Mouse (Mus musculus): ENCODE measurements at regions not wholly inside any gene's neighbourhood (a gene's known extent, or its start where the extent isn't known, plus 50 kb on each side); places are given as distances from the start of the nearest gene placed in this dataset.

DNA sequence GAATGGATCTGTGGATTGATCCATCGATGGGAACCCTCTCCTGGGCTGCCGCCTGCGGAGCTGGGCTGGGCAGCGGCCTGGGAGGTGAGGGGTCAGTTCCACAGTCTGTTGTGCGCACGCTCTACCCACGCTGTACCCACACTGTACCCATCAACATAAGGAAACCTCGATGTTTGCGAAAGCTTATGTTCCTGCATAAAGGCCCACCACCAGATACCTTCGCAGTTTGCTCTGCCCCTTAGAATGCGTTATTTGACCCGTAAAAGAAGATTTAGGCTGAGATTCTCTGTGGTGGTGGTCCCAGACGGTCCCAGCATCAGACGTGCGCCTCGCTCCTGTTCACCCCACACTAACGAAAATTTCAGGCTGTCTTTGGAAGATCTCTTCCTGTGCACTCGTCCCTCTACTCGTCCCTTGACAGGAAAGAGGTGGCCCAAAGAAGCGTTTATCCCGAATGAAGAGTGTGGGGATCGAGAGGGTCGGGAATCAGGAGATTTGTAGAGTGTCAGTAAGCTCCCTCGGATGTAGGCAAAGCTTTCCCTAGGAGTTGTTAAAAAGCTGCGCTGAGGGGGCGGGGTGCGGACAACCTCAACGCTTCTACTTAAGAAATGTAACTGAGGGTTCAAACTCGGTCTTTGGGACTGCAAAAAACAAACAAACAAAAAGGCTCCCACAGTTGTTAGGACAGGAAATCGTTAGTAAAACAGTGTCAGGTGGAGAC lies 123.9 kb downstream of the Tmem161b start:
- peak; percentile 68 to 72 for DNase-seq

DNA sequence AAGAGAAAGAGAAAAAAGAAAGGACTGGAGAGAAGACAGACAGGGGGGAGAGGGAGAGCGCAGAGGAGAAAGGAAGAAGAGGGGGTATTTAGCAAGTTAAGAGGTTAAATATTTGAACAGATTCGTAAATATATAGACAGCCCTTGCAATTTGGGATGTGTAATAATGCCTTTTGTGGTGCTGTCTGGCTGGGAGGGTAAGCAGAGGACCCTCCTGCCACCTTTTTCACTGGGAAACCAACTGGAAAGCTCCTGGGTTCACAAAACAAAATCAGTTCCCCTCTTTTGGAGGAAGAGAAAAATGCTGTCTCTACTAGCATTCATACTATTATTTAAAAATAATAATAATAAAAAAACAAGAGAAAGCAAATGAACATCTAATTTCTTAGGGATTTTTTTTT lies 124.5 kb downstream of the Tmem161b start:
- DNase-seq = peak in 1 of 2 experiments; percentile 25

- DNase-seq = peak; percentile 79 to 82
These were observed 125.3 kb downstream of the Tmem161b start for GRCm38 (mm10) chr13:84347181-84347913.

GRCm38 (mm10) chr13:84347914-84348700 lies 126.0 kb downstream of the Tmem161b start:
- peak; percentile 100 for DNase-seq

DNA sequence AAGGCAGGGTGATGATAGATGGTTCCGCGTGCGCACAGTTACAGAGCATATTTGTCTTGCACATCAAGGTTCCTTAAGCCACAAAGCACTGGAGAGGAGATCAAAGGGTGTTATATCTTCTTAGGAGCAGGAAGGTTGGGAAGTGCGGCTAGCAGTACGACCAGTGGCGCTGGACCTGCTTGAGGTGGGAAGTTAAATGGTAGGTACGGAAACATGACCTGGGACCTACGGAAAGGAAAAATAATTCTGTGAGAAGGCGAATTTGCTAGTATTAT lies 126.5 kb downstream of the Tmem161b start:
- DNase-seq = no peak

DNA sequence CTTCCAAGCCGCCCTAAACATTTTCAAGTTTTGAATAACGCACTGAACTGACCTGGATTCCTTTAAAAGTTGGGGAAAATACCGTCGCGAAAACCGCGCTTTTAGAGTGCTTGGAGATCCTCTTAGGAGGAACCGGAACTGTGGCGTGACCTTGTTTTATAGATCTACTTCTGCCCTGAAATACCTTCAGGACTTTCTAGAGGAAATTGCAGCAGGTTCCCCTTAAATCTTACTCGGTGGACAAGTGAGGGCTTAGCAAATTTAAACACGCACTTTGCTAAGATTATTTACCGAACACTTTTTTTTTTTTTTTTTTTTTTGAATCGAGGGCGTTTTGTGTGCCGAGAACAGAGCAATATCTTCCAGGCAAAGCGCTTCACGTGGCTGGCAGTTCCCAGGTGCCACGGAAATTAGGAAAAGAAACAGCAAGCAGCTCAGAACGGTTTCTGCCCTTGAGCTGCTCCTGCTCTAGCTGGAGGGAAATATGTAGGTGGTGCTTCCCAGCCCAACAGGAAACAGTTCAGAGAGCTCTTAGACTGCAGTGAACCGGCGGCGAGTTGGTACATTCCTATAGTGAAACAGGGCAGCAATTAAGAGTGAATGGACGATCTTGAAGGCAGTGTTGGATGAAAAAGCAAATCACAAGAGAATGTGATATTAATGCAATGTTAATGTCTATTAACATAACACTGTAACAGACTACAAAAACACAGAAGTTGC lies 127.1 kb downstream of the Tmem161b start:
- DNase-seq = peak; percentile 78 to 83

- DNase-seq = no peak
These were observed 127.6 kb downstream of the Tmem161b start for GRCm38 (mm10) chr13:84349721-84350040.

- peak; percentile 16 to 35 for DNase-seq
These were observed 128.7 kb downstream of the Tmem161b start for GRCm38 (mm10) chr13:84350791-84351190.

DNA sequence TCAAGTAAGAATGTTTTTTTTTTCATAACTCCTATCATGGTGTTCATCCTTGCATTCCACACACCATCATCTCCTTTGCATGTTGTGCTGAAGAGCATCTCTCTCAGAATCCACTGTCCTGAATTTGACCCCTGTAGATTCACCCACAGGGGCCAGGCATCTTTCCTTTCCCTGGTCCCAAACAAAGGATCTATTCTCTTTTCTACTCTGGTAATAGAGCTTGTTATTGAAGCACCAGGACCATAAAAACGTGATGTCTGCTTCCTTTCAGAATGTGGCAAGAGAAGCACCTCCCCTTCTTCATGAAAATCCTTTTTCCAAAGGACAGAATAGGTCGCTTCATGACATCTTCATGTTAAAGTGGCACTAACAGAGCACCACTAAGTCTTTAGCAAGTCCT lies 134.4 kb downstream of the Tmem161b start:
- no peak for DNase-seq

- no peak for DNase-seq
These were observed 138.4 kb downstream of the Tmem161b start for GRCm38 (mm10) chr13:84360536-84360935.

DNA sequence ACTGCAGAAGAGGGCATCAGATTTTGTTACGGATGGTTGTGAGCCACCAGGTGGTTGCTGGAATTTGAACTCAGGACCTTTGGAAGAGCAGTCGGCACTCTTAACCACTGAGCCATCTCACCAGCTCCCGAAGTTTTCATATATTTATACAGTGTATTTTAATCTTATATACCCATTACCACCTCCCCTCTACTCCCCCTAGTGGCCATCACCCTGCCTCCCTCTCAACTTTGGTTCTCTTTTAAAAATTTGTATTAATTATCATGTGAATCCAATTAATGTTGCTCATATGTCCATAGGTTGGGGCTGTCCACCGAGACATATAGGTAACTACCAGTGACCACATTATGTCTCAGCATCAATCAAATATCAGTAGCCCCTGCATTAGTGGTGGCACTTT lies 142.0 kb downstream of the Tmem161b start:
- DNase-seq = no peak

DNA sequence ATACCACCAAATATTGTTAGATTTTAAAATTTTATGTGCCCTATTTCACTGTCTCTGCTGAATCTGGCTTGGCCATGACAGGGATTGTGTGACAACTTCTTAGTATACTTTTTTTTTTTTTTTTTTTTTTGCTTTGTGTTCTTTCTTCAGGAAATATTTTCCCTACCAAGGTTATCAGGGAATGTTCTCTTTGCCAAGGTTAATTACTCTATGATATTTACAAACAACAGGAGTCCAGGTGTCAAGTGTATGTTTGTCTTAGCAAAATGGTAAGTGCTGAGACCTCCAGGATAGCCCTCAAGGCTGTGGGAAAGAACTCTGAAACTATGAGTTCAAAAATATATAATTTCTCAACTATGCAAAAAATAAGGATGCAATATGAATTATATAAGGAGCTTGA lies 143.4 kb downstream of the Tmem161b start:
- DNase-seq = no peak

DNA sequence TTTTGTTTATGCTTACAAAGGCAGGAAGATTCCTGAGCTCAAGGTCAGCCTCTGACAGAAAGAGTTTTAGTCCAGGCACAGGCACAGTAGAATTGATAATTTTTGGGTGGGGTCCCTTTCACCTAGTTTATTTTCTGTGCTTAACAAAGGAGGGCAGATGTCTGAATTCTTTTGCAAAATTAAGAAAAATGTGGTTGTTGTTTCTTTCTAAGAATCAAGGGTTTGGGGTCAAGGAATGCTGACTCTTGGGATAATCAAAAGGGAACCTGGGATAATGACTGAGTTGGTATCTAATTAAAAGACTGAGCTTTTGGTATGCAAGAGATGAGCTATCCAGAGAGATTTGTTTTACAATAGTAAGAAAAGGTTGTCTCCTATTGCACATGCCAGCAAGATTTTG lies 143.9 kb downstream of the Tmem161b start:
- no peak for DNase-seq

- DNase-seq = peak in 1 of 2 experiments; percentile 18
These were observed 144.7 kb downstream of the Tmem161b start for GRCm38 (mm10) chr13:84366839-84367238.

DNA sequence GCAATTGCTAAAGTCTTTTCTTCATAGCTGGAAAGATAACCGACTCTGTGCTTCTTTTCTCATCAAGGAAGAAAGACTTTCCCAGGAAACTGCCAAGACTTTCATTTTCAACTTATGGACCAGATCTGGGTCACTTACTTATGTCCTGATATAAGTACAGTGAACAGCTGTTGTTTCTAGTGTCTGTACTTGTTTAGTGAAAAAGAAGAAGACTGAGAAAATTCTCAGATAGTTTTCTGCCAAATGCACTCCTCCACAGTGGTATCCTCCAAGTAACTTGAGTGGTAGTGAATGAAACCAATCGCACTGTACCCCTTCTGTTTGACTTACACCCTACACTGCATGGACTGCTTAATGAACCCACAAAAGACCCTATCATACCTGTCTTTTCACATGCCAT lies 146.1 kb downstream of the Tmem161b start:
- no peak for DNase-seq

- DNase-seq = no peak
These were observed 152.7 kb downstream of the Tmem161b start for GRCm38 (mm10) chr13:84374711-84375257.

GRCm38 (mm10) chr13:84375941-84376340 lies 153.8 kb downstream of the Tmem161b start:
- no peak for DNase-seq

GRCm38 (mm10) chr13:84378553-84379332 lies 156.6 kb downstream of the Tmem161b start:
- DNase-seq = no peak

- no peak for DNase-seq
These were observed 169.5 kb downstream of the Tmem161b start for GRCm38 (mm10) chr13:84391554-84391953.

GRCm38 (mm10) chr13:84398476-84399344 lies 176.6 kb downstream of the Tmem161b start:
- DNase-seq = no peak

Data from cerebellum, postnatal 14 days (tissue).